Mouse (Mus musculus): ENCODE measurements at regions not wholly inside any gene's neighbourhood (a gene's known extent, or its start where the extent isn't known, plus 50 kb on each side); places are given as distances from the start of the nearest gene placed in this dataset.

DNA sequence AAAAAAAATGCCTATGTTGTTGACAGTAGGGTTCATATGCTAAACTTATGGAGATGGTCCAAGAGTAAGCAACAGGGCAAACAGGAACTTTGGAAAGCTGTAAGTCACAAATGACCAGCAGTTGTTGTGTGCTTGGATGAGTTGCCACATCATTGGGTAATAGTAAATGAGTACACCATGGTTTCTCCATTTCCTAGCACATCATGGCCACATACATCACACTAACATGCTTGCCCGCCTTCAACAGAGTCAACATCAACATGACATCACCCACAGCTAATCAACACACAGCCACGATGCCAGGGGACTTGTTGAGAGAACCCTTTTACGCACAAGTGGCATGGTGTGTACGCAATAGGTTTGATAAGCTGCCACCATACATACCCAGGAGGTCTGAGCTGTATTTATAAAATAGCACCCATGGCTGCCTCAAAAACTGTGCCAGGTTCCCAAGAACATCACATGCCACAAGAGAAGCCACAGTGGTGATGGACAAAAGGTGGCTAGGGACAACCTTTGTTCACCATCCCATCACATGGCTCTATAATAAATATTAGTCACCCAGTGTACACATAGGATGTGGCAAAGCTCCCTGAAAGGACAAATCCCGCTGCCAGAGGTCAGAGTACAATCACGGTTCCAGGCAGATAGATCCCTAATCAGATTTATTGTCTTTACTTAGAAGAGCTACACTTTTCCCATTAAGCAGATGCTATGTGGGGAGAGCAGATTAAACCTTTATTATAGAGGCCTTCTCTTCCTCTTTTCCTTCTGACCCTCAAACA lies 179.5 kb upstream of the Tsc22d2 start:
- TF ChIP-seq POLR2A (IDR thresholded peaks at IDR 0.05; ENCODE audit: insufficient read length, low read depth) (no peak), USF1 (IDR thresholded peaks at IDR 0.05; ENCODE audit: low read depth) (no peak), MAX (IDR thresholded peaks at IDR 0.05; ENCODE audit: low read depth) (no peak), POLR2AphosphoS2 (IDR thresholded peaks at IDR 0.05; ENCODE audit: insufficient read length, low read depth) (no peak), TCF12 (IDR thresholded peaks at IDR 0.05; ENCODE audit: insufficient read depth, poor library complexity, severe bottlenecking) (no peak), TCF3 (IDR thresholded peaks at IDR 0.05; ENCODE audit: insufficient read length, low read depth) (no peak), MYOD1 (IDR thresholded peaks at IDR 0.05; ENCODE audit: control insufficient read depth in 1 of 3, insufficient read length in 2 of 3, low read depth in 2 of 3) (no peak), CEBPB (IDR thresholded peaks at IDR 0.05; ENCODE audit: insufficient read depth, poor library complexity, severe bottlenecking) (no peak)
